Comparison of ENCODE assay signal across 18 mouse cellular contexts in the genomic region with DNA sequence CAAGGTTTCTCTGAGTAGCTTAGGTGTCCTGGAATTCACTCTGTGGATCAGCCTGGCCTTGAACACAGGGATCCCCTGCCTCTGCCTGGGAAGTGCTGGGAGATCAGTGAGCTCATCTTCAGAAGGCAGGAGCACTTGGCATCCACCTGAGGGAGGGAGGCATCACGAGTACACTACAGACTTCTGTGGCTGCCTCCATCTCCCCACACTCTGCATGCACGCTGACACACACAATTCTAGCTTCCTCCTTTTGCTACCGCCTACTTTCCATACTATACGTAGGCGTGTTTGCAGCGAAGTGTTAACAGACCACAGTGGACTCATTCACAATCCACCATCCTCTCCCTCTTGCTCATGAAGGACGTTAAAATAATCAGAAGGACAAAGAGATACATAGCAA. TPM values are rescaled to one million over a fixed set of nuclear protein-coding genes. Genes with fewer than 3 reads are reported as not detected.
DNase-seq lines count a peak whose midpoint lies in the region; ATAC-seq and TF ChIP-seq lines count a peak whose summit lies in the region.
"Had no signal": no experiment of that assay in that cellular context is flagged by ENCODE, and none has a peak within 500 bp of the region (broad histone marks: within the 10 kb centered on the region; RNA-seq: fewer than 3 reads in every experiment).

No protein-coding gene starts in this region.

- peak; percentile 91 for ATAC-seq in frontal cortex, adult (ENCODE audit: low TSS enrichment)
- ATAC-seq: forebrain, embryonic 15.5 days; intestine, embryonic 15.5 days; midbrain, embryonic 13.5 days had no signal

- no peak overlapping the region for H3K4me3 ChIP-seq in gastrocnemius, adult 2 months
- H3K4me3 ChIP-seq: embryonic facial prominence, embryonic 10.5 days; erythroblast, embryonic 14.5 days; forebrain, embryonic 15.5 days; heart, embryonic 15.5 days; intestine, embryonic 15.5 days; midbrain, embryonic 13.5 days had no signal

- TF ChIP-seq CTCF in gastrocnemius, adult 2 months (IDR thresholded peaks at IDR 0.05), result no peak

- intact Hi-C loops in left cerebral cortex, postnatal 4 days (cut with DNase I), result no loop called here
- intact Hi-C loops in left cerebral cortex, postnatal 25 days (cut with DNase I), result no loop called here
- intact Hi-C loops in gastrocnemius, adult 2 months (cut with DNase I), result no loop called here

- no peak overlapping the region for H3K27ac ChIP-seq in gastrocnemius, adult 2 months
- H3K27ac ChIP-seq: embryonic facial prominence, embryonic 10.5 days; forebrain, embryonic 15.5 days; heart, embryonic 15.5 days; intestine, embryonic 15.5 days; midbrain, embryonic 13.5 days had no signal

- DNase-seq in left cerebral cortex, adult 18-20 months (ENCODE audit: low spot score in 2 of 2), result peak; percentile 56 to 77
- DNase-seq in left cerebral cortex, postnatal 4 days, result no peak
- peak; percentile 52 to 93 for DNase-seq in left cerebral cortex, postnatal 25 days (ENCODE audit: low spot score in 2 of 2)
- DNase-seq in telencephalon, adult 2 months (ENCODE audit: low read depth, low spot score), result peak; percentile 76
- DNase-seq in testis, postnatal 14 days (ENCODE audit: low spot score), result no peak
- DNase-seq in gastrocnemius, adult 2 months, result no peak
- DNase-seq in gastrocnemius, postnatal 25 days, result no peak
- DNase-seq: adrenal gland, postnatal 25 days; cerebellum, postnatal 36 days; lung, adult 18-20 months; lung, postnatal 36 days had no signal

RNA-seq across cellular contexts. Expression of a gene that starts 9.1 kb away (rescaled TPM):
- 10 to 100 TPM; 12.4 to 13.2 TPM for total RNA-seq in left cerebral cortex, adult 18-20 months (2021)
- total RNA-seq in left cerebral cortex, postnatal 4 days (2021), result 10 to 100 TPM; 22.9 to 26.6 TPM
- 10 to 100 TPM; 14.8 to 16.3 TPM for total RNA-seq in left cerebral cortex, postnatal 25 days (2021)
- total RNA-seq in gastrocnemius, adult 2 months (2021), result 10 to 100 TPM; 22.7 to 24.3 TPM
- 10 to 100 TPM; 25.4 to 25.8 TPM for total RNA-seq in gastrocnemius, postnatal 25 days (2021)

RNA-seq across cellular contexts. Expression of a gene that starts 54.8 kb away (rescaled TPM):
- 100 to 1,000 TPM; 100 to 111 TPM for total RNA-seq in left cerebral cortex, adult 18-20 months (2021)
- total RNA-seq in left cerebral cortex, postnatal 4 days (2021), result 100 to 1,000 TPM; 112 to 113 TPM
- 100 to 1,000 TPM; 105 to 110 TPM for total RNA-seq in left cerebral cortex, postnatal 25 days (2021)
- total RNA-seq in gastrocnemius, adult 2 months (2021), result 10 to 100 TPM; 31.6 to 37.4 TPM
- 10 to 100 TPM; 32.5 to 33.9 TPM for total RNA-seq in gastrocnemius, postnatal 25 days (2021)

RNA-seq across cellular contexts. Expression of a gene that starts 55.0 kb away (rescaled TPM):
- total RNA-seq in left cerebral cortex, adult 18-20 months (2021), result 10 to 100 TPM; 45.3 to 45.8 TPM
- 10 to 100 TPM; 57.0 to 58.5 TPM for total RNA-seq in left cerebral cortex, postnatal 4 days (2021)
- total RNA-seq in left cerebral cortex, postnatal 25 days (2021), result 10 to 100 TPM; 40.6 to 48.6 TPM
- total RNA-seq in gastrocnemius, adult 2 months (2021), result 10 to 100 TPM; 19.2 to 19.5 TPM
- 10 to 100 TPM; 14.7 to 17.8 TPM for total RNA-seq in gastrocnemius, postnatal 25 days (2021)

Comparison
In these comparisons a context has a peak if more than half of its experiments do, and no peak if none do; other contexts are left out.
1. DNase-seq: peak in left cerebral cortex, adult 18-20 months (2 of 2), left cerebral cortex, postnatal 25 days (2 of 2) and telencephalon, adult 2 months (single experiment); none in left cerebral cortex, postnatal 4 days (single experiment), testis, postnatal 14 days (single experiment), gastrocnemius, adult 2 months (single experiment) and gastrocnemius, postnatal 25 days (single experiment).